Comparison of ENCODE assay signal across 9 mouse cellular contexts in genomic region chr1:134076789-134077188, GRCm38 (mm10). TPM values are rescaled to one million over a fixed set of nuclear protein-coding genes. Genes with fewer than 3 reads are reported as not detected.
DNase-seq lines count a peak whose midpoint lies in the region; ATAC-seq and TF ChIP-seq lines count a peak whose summit lies in the region.
"Had no signal": no experiment of that assay in that cellular context is flagged by ENCODE, and none has a peak within 500 bp of the region (broad histone marks: within the 10 kb centered on the region; RNA-seq: fewer than 3 reads in every experiment).

No protein-coding gene starts in this region.

- WGBS in heart, embryonic 12.5 days = 83% methylated on average over 2 of the region's 2 CpGs
- 69% methylated on average over 2 of the region's 2 CpGs for WGBS in heart, embryonic 10.5 days
- WGBS in liver, embryonic 12.5 days (ENCODE audit: insufficient replicate concordance) = 68% methylated on average over 2 of the region's 2 CpGs
- 39% methylated on average over 2 of the region's 2 CpGs for WGBS in stomach, postnatal 0 days

- TF ChIP-seq EP300 in stomach, postnatal 0 days (optimal IDR thresholded peaks at IDR 0.05) = no peak

- TF ChIP-seq CTCF in stomach, postnatal 0 days (IDR thresholded peaks at IDR 0.05; ENCODE audit: low read depth) = no peak

- peak overlapping the region; percentile 82 for H3K4me2 ChIP-seq in heart, embryonic 12.5 days
- peak overlapping the region; percentile 73 for H3K4me2 ChIP-seq in liver, embryonic 12.5 days
- H3K4me2 ChIP-seq in stomach, postnatal 0 days (replicated peaks; ENCODE audit: low read depth) = peak overlapping the region; percentile 84

- no peaks in the 10 kb centered on the region for H3K27me3 ChIP-seq in heart, embryonic 12.5 days (replicated peaks)
- H3K27me3 ChIP-seq in heart, embryonic 10.5 days (ENCODE audit: insufficient read depth, poor library complexity, severe bottlenecking) = no peaks in the 10 kb centered on the region
- H3K27me3 ChIP-seq in liver, embryonic 12.5 days (replicated peaks) = no peaks in the 10 kb centered on the region
- no peaks in the 10 kb centered on the region for H3K27me3 ChIP-seq in stomach, postnatal 0 days (ENCODE audit: control insufficient read depth, insufficient read depth, low read length)

- H3K9me3 ChIP-seq in heart, embryonic 12.5 days (replicated peaks) = no peaks in the 10 kb centered on the region
- H3K9me3 ChIP-seq in heart, embryonic 10.5 days = no peaks in the 10 kb centered on the region
- no peaks in the 10 kb centered on the region for H3K9me3 ChIP-seq in liver, embryonic 12.5 days (replicated peaks)
- H3K9me3 ChIP-seq in stomach, postnatal 0 days (ENCODE audit: control insufficient read depth, low read length) = no peaks in the 10 kb centered on the region

- no peak overlapping the region for H3K27ac ChIP-seq in heart, embryonic 12.5 days (ENCODE audit: poor library complexity, severe bottlenecking)
- H3K27ac ChIP-seq in heart, embryonic 10.5 days = no peak overlapping the region
- peak overlapping the region; percentile 99 for H3K27ac ChIP-seq in liver, embryonic 12.5 days
- peak overlapping the region; percentile 30; the same call in 1 of the 2 replicates for H3K27ac ChIP-seq in stomach, postnatal 0 days (replicated peaks)

- peaks cover 26% of the 10 kb centered on the region for H3K36me3 ChIP-seq in heart, embryonic 12.5 days
- peaks cover 30% of the 10 kb centered on the region for H3K36me3 ChIP-seq in heart, embryonic 10.5 days
- peaks cover 38% of the 10 kb centered on the region for H3K36me3 ChIP-seq in liver, embryonic 12.5 days
- H3K36me3 ChIP-seq in stomach, postnatal 0 days (ENCODE audit: control insufficient read depth, insufficient read depth, low read length) = peaks cover 11% of the 10 kb centered on the region

- no peak for DNase-seq in heart, embryonic 10.5 days (ENCODE audit: low spot score)
- DNase-seq in thymus, postnatal 4 days = peak; percentile 44
- DNase-seq in thymus, adult 18-20 months = no peak
- DNase-seq in stomach, postnatal 0 days (ENCODE audit: low spot score) = no peak
- DNase-seq in right cerebral cortex, adult 2 months (ENCODE audit: low spot score in 2 of 2) = no peak
- no peak for DNase-seq in frontal cortex, postnatal 25 days (ENCODE audit: low spot score in 2 of 2)

- H3K4me1 ChIP-seq in heart, embryonic 12.5 days (replicated peaks) = peaks cover 70% of the 10 kb centered on the region
- H3K4me1 ChIP-seq in heart, embryonic 10.5 days = peaks cover 81% of the 10 kb centered on the region
- H3K4me1 ChIP-seq in liver, embryonic 12.5 days = peaks cover 84% of the 10 kb centered on the region
- peaks cover 4% of the 10 kb centered on the region; the same call in 1 of the 2 replicates for H3K4me1 ChIP-seq in stomach, postnatal 0 days (replicated peaks; ENCODE audit: control insufficient read depth, insufficient read depth)

- H3K4me3 ChIP-seq in heart, embryonic 12.5 days = peak overlapping the region; percentile 31
- no peak overlapping the region for H3K4me3 ChIP-seq in heart, embryonic 10.5 days
- peak overlapping the region; percentile 84 for H3K4me3 ChIP-seq in liver, embryonic 12.5 days
- peak overlapping the region; percentile 82 for H3K4me3 ChIP-seq in stomach, postnatal 0 days (ENCODE audit: low read depth, low read length)

- H3K9ac ChIP-seq in heart, embryonic 12.5 days = peak overlapping the region; percentile 47; the same call in 1 of the 2 replicates
- H3K9ac ChIP-seq in liver, embryonic 12.5 days = peak overlapping the region; percentile 96
- H3K9ac ChIP-seq in stomach, postnatal 0 days (ENCODE audit: low read length) = peak overlapping the region; percentile 90

- no peak for ATAC-seq in heart, embryonic 12.5 days (ENCODE audit: insufficient number of reproducible peaks, low FRiP score)
- ATAC-seq in liver, embryonic 12.5 days = no peak
- no peak for ATAC-seq in stomach, postnatal 0 days (ENCODE audit: low FRiP score, low TSS enrichment)

RNA-seq across cellular contexts. Expression of gene Btg2, which starts 2.1 kb away (rescaled TPM):
- polyA plus RNA-seq in heart, embryonic 12.5 days (2016; fragmentation: Nextera tagmentation; extraction: Ambion mirVana) = 37.8 and 40.4 TPM in 2 replicates
- polyA plus RNA-seq in heart, embryonic 10.5 days (2016; fragmentation: Nextera tagmentation; extraction: Ambion mirVana) = 26.1 and 34.2 TPM in 2 replicates
- 78.2 and 80.8 TPM in 2 replicates for polyA plus RNA-seq in liver, embryonic 12.5 days (2016; fragmentation: Nextera tagmentation; extraction: Ambion mirVana)
- 85.9 and 96.8 TPM in 2 replicates for polyA plus RNA-seq in stomach, postnatal 0 days (2015; fragmentation: Nextera tagmentation; extraction: Ambion mirVana)

RNA-seq across cellular contexts. Expression of gene Chit1, which starts 34.3 kb away (rescaled TPM):
- 0.32 and 0.49 TPM in 2 replicates for polyA plus RNA-seq in heart, embryonic 12.5 days (2016; fragmentation: Nextera tagmentation; extraction: Ambion mirVana)
- polyA plus RNA-seq in heart, embryonic 10.5 days (2016; fragmentation: Nextera tagmentation; extraction: Ambion mirVana) = 1.1 and 2.0 TPM in 2 replicates
- polyA plus RNA-seq in liver, embryonic 12.5 days (2016; fragmentation: Nextera tagmentation; extraction: Ambion mirVana) = 0.07 and 0.12 TPM in 2 replicates
- polyA plus RNA-seq in stomach, postnatal 0 days (2015; fragmentation: Nextera tagmentation; extraction: Ambion mirVana) = 38.5 and 45.1 TPM in 2 replicates
- polyA plus RNA-seq: urinary bladder, adult 2 months had no signal

RNA-seq across cellular contexts. Expression of gene Fmod, which starts 39.7 kb away (rescaled TPM):
- polyA plus RNA-seq in heart, embryonic 12.5 days (2016; fragmentation: Nextera tagmentation; extraction: Ambion mirVana) = 15.7 and 17.5 TPM in 2 replicates
- polyA plus RNA-seq in heart, embryonic 10.5 days (2016; fragmentation: Nextera tagmentation; extraction: Ambion mirVana) = 9.5 and 11.2 TPM in 2 replicates
- 2.6 and 3.1 TPM in 2 replicates for polyA plus RNA-seq in liver, embryonic 12.5 days (2016; fragmentation: Nextera tagmentation; extraction: Ambion mirVana)
- polyA plus RNA-seq in stomach, postnatal 0 days (2015; fragmentation: Nextera tagmentation; extraction: Ambion mirVana) = 7.9 and 9.0 TPM in 2 replicates

Comparison
In these comparisons a context has a peak if more than half of its experiments do, and no peak if none do; other contexts are left out.
1. H3K27ac ChIP-seq: peak in liver, embryonic 12.5 days (single experiment) and stomach, postnatal 0 days (single experiment); none in heart, embryonic 12.5 days (single experiment) and heart, embryonic 10.5 days (single experiment).
2. RNA of gene Chit1, which starts 34.3 kb away (polyA plus RNA-seq): 38.5 to 45.1 TPM in stomach, postnatal 0 days; 1.1 to 2.0 TPM in heart, embryonic 10.5 days, 0.32 to 0.49 TPM in heart, embryonic 12.5 days and 0.07 to 0.12 TPM in liver, embryonic 12.5 days; every median in the first group is over 10 times any median in the second.
3. Peak in every context shown above with its lines, with median percentiles within 50 percentile points of each other: H3K4me2 ChIP-seq and H3K9ac ChIP-seq.